Mouse (Mus musculus) left cerebral cortex, adult 11 months (tissue): ENCODE results near the gene Cdkl5.

Source experiments
- DNase-seq: peaks from one replicate; pipeline ENCODE4 v3.0.0; 2022; ENCODE audit warnings: low spot score

Gene Cdkl5

GRCm38 (mm10) chrX:160994543-160995121, at the start of gene Cdkl5:
Gene Cdkl5, minus strand, starts transcription at chrX:160994704.
- DNase-seq, result peak; percentile 92

- peak; percentile 19 for DNase-seq
Measured at GRCm38 (mm10) chrX:161033235-161033803, 38.8 kb upstream of the Cdkl5 start.

DNA sequence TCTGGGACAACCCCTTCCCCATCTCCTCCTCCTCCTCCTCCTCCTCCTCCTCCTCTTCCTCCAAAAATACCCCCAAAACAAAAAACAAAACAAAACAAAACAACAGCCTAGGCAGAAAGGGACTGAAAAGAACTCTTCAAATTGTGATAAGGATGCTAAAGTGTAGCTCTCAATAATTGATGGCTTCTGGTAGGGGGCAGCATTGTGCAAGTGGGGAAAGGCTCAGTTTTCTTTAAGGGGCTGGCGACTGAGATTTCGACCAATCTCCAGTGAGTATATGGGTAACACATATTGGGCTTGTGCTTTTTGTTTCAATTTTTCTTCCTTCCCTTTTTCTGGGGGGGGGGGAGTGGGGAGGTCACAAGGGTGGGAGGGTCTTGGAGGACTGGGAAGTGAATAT, 37.9 kb upstream of the Cdkl5 start:
- no peak for DNase-seq

DNA sequence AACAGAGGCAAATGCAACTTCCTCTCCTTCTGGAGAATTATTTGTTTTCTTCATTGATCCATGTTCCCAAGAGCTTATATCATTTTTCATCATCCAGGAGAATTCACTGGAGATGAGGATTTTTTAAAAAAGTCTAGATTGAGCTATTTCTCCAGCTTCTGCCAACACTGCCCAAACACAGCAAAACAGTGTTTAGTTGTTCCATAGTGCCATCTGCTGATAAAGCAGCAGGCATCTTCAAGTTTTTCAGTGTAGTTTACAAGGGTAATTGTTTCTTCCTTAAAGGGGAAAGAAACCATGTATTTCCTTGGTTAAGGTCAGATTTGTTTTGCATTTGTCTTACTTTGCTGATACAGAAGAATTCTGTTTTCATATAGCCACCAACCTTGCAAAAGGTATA, 35.7 kb upstream of the Cdkl5 start:
- DNase-seq, result peak; percentile 12

DNA sequence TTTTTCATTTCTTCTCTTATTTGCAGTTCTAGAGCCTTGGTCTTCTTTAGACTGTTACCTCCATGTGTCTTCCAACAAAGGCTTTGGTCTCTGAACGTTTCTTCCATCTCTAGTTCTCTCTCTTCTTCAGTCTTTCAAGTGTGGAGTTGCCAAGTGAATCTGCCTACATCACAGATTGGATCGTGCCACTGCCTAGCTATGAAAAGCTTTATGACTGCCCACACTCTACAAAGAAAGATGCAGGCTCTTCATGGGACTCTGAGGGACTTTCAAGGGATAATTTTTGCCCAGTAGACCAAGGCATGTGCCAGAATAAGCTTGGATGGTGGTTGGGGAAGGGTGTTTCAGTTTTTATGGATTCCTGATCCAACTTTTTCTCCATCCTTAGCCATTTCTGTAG, 30.0 kb upstream of the Cdkl5 start:
- no peak for DNase-seq

GRCm38 (mm10) chrX:161021548-161021947, 27.0 kb upstream of the Cdkl5 start:
- DNase-seq, result no peak

DNA sequence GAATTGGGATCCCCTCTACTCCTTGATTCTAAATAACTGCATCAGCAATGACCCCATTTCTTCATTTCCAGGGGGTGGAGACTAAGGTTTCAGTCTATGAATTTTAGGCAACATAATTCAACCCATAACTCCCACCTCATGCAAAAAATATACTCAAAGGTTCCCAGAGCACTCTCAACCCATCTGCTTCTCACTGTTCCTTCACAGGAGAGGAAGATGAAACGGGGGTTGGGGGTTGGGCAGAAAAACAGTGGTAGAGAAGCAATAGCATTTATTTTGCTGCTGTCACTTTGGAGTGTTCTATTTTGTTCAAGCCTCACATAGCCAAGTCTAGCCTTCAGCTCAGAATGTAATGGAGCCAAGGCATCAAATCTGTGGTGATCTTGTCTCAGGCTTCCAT, 23.7 kb upstream of the Cdkl5 start:
- no peak for DNase-seq

GRCm38 (mm10) chrX:161006272-161006671, 11.8 kb upstream of the Cdkl5 start:
- no peak for DNase-seq

DNA sequence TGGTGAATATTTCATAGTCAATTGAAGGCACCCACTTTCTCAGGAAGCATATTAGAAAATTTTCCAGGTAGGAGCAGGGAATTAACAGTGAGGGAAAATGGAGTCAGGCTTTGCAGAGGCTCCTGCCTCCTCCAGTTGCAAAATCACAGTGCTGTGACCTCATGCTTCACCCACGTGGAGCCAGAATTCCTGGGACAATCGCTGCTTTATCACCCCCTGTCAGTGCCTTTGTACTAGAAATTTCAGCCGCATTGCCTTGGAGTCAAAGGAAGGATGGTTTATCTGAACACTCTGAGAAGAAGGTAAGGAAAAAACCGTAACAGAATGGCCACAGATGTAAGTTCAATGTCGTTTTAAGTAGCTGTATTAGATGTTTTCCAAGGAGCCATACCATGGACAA, 1.5 kb upstream of the Cdkl5 start:
- DNase-seq, result no peak

GRCm38 (mm10) chrX:160995131-160995667, 695 bp upstream of the Cdkl5 start:
- peak; percentile 19 for DNase-seq

GRCm38 (mm10) chrX:160993749-160994539, 560 bp downstream of the Cdkl5 start:
- DNase-seq, result peak; percentile 10

- DNase-seq, result no peak
Measured at GRCm38 (mm10) chrX:160992703-160993102, 1.8 kb downstream of the Cdkl5 start.

DNA sequence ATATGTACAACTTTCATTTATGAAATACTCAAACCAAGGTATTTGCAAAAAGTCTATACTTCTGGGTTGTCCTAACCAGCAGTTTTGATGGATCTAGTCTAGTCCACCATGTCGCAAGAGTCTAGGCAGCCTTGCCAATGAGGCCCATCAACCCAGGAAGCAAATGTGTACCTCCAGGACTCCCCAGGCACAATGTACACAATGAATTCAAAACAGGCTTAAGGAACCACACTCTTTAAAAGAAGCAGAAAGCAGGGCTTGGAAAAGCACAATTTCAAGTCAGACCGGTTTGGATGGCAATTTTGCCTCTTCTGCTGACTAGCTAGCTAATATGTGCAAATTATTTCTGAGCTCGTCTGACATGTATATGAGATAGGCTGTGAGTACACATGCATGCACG, 4.2 kb downstream of the Cdkl5 start:
- no peak for DNase-seq

- DNase-seq, result no peak
Measured at GRCm38 (mm10) chrX:160977919-160978318, 16.6 kb downstream of the Cdkl5 start.

GRCm38 (mm10) chrX:160971991-160972545, 22.4 kb downstream of the Cdkl5 start:
- DNase-seq, result no peak

- DNase-seq, result no peak
Measured at GRCm38 (mm10) chrX:160958593-160959131, 35.8 kb downstream of the Cdkl5 start.

DNA sequence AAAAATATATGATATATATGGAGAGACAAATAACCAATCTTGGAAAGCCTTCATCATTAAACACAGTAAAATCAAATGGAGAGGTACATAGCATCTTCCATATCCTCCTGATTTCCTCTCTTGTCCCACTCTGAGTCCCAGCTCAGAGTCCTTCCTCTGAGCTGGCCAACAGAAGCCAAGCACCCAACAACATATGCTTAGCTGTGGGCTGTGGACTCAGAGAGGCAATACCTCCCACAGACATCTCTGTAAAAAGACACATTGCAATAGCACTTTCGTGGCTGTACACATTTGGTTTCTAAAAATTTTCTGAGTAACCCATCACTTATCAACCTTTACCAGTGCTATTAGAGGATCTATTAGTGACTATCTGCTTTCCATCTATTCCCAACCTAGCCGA, 44.9 kb downstream of the Cdkl5 start:
- no peak for DNase-seq

GRCm38 (mm10) chrX:160944722-160945121, 49.8 kb downstream of the Cdkl5 start:
- DNase-seq, result no peak

GRCm38 (mm10) chrX:160935541-160935940, 59.0 kb downstream of the Cdkl5 start:
- no peak for DNase-seq

DNA sequence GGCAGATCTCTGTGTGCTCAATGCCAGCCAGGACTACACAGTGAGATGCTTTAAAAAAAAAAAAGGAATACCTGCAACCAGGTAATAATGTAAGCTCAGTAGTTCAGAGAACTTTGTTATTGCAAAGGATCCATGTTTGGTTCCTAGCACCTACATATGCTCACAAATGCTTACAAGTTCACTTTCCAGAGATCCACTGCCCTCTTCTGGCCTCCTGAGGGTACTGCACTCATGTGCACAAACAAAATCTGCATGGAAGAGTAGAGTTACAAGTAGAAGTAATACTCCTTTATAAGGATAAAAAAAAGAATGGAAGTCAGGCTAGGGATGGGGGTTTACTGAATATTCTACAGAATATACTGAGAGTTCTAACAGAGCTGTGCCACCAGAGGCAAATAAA, 63.8 kb downstream of the Cdkl5 start:
- DNase-seq, result no peak

- no peak for DNase-seq
Measured at GRCm38 (mm10) chrX:160928870-160929269, 65.6 kb downstream of the Cdkl5 start.

DNA sequence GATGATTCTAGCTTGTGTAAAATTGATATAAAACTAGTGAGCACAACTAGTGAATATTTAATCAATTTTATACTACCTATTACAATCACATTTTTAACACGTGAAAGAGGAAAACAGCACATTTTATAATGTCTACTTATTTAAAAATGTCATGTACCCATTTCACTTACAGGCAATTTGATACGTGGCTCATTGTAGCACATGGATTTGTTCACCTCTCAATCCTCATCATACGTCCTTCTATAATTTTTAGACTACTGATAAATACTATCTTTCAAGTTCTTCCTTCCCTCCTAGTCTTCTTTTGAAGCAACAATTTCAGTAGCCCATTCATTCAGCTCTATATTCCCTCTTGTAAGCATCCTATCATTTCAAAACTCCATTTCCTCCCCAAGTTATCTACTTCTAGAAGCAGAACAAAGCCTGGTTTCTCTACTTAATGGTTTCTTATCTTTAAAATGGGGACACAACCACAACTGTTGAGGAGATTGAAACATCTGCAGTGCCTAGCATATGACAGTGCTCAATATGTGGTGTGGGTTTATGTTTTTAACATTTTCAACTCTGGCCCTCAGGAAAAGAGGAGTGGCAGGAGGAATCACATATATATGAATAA, 75.4 kb downstream of the Cdkl5 start:
- DNase-seq, result no peak
